Mouse (Mus musculus) bone marrow, adult 2 months (tissue): ENCODE measurements around the gene Kcmf1.

ENCODE experiments used
- CTCF ChIP-seq: fragments of 200-500 bp; IDR thresholded peaks from 2 replicates; pipeline ENCODE4 v1.5.1; 2011; ENCODE audit warnings: low read length, control low read depth; ENCODE audit not compliant: control insufficient read depth, insufficient read depth
- POLR2A ChIP-seq: fragments of 200-500 bp; IDR thresholded peaks from 2 replicates; pipeline ENCODE4 v1.6.1; 2011; ENCODE audit warnings: low read depth, mild to moderate bottlenecking, control low read depth, low read length, borderline replicate concordance; ENCODE audit not compliant: control insufficient read depth

- no peak for TF ChIP-seq POLR2A
- TF ChIP-seq CTCF = no peak
These were observed 23.1 kb downstream of the Kcmf1 start for GRCm38 (mm10) chr6:72876629-72877028.
